20 mouse cellular contexts compared by ENCODE assay signal in the genomic region with DNA sequence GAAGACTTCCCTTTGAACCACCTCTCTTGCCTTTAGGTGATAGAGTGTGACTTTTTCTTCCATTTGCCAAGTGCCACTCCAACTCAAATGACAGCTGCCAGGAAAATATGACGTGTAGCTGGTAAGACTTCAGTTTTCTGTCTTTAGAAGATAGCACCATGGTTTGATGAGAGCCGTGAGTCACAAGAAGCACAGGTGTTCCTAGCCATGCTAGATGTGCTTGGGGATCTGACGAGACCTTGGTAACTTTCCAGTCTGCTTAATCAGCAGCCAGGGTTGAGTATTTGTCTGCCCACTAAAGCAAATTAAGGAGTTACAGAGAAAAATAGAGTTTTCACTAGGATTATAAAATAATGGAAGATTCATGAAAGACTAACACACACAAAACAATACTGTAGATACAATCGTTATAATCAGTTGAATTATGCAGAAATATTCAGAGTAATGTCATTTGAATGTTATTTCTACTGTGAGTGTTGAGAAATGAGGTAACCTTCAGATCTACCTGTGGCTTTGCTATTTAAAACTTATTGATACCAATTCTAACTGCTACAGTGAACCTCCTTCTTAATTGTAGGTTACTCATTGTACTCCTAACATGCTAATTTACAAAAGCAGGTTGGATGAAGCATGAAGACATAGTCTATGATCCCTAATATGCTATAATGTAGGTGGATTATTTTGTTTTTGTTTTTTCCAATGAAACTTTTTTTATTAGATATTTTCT.
"Had no signal": no experiment of that assay in that cellular context is flagged by ENCODE, and none has a peak within 500 bp of the region (broad histone marks: within the 10 kb centered on the region; RNA-seq: fewer than 3 reads in every experiment).

No protein-coding gene starts in this region.

- H3K27ac ChIP-seq: lung, embryonic 15.5 days; macrophage; midbrain, embryonic 13.5 days; midbrain, embryonic 15.5 days; neural tube, embryonic 13.5 days; neural tube, embryonic 15.5 days; stomach, embryonic 15.5 days; stomach, postnatal 0 days had no signal

- H3K4me3 ChIP-seq: lung, embryonic 15.5 days; megakaryocyte, embryonic 14.5 days; midbrain, embryonic 13.5 days; midbrain, embryonic 15.5 days; neural tube, embryonic 13.5 days; neural tube, embryonic 15.5 days; stomach, embryonic 15.5 days had no signal

- ATAC-seq: lung, postnatal 0 days; midbrain, embryonic 13.5 days; midbrain, embryonic 15.5 days had no signal

- H3K4me1 ChIP-seq: lung, embryonic 15.5 days; megakaryocyte, embryonic 14.5 days; midbrain, embryonic 13.5 days; midbrain, embryonic 15.5 days; neural tube, embryonic 13.5 days; neural tube, embryonic 15.5 days; stomach, embryonic 15.5 days had no signal

- DNase-seq: lung, adult 2 months; lung, postnatal 14 days; lung, postnatal 36 days; retina, postnatal 1 day; right cerebral cortex, adult 18-20 months; right cerebral cortex, postnatal 25 days; thymus, adult 2 months; thymus, postnatal 25 days; thymus, postnatal 4 days had no signal

- H3K27me3 ChIP-seq: lung, embryonic 15.5 days; megakaryocyte, embryonic 14.5 days; midbrain, embryonic 13.5 days; midbrain, embryonic 15.5 days; neural tube, embryonic 13.5 days; neural tube, embryonic 15.5 days; stomach, embryonic 15.5 days had no signal

- H3K4me2 ChIP-seq: lung, embryonic 15.5 days; midbrain, embryonic 11.5 days; midbrain, embryonic 13.5 days; midbrain, embryonic 15.5 days; neural tube, embryonic 13.5 days; neural tube, embryonic 15.5 days; stomach, embryonic 15.5 days had no signal

- H3K9me3 ChIP-seq: lung, embryonic 15.5 days; megakaryocyte, embryonic 14.5 days; midbrain, embryonic 13.5 days; midbrain, embryonic 15.5 days; neural tube, embryonic 13.5 days; neural tube, embryonic 15.5 days; stomach, embryonic 15.5 days had no signal

- H3K9ac ChIP-seq: lung, embryonic 15.5 days; midbrain, embryonic 13.5 days; midbrain, embryonic 15.5 days; neural tube, embryonic 13.5 days; neural tube, embryonic 15.5 days; stomach, embryonic 15.5 days had no signal

- H3K36me3 ChIP-seq: lung, embryonic 15.5 days; midbrain, embryonic 13.5 days; midbrain, embryonic 15.5 days; neural tube, embryonic 13.5 days; neural tube, embryonic 15.5 days; stomach, embryonic 15.5 days had no signal
